Mouse (Mus musculus) kidney, postnatal 36 days (tissue): ENCODE measurements around the gene Pla2r1.

Experiments used
- DNase-seq, 2 experiments: peaks; one replicate each; pipeline ENCODE4 v3.0.0; 2021 to 2022; ENCODE audit warnings: mixed read lengths in 2 of 2

Pla2r1 gene

GRCm38 (mm10) chr2:60500583-60501116 lies 52.5 kb downstream of the Pla2r1 start:
- no peak for DNase-seq

- no peak for DNase-seq
Measured at GRCm38 (mm10) chr2:60479906-60480305, 73.2 kb downstream of the Pla2r1 start.

- DNase-seq = no peak
Measured at GRCm38 (mm10) chr2:60478778-60479177, 74.3 kb downstream of the Pla2r1 start.

- DNase-seq = no peak
Measured at GRCm38 (mm10) chr2:60468901-60469770, 84.0 kb downstream of the Pla2r1 start.

- DNase-seq = no peak
Measured at GRCm38 (mm10) chr2:60452376-60452775, 100.7 kb downstream of the Pla2r1 start.

GRCm38 (mm10) chr2:60451119-60451773 lies 101.9 kb downstream of the Pla2r1 start:
- no peak for DNase-seq

GRCm38 (mm10) chr2:60449732-60450131 lies 103.4 kb downstream of the Pla2r1 start:
- no peak for DNase-seq

GRCm38 (mm10) chr2:60444711-60445509 lies 108.2 kb downstream of the Pla2r1 start:
- DNase-seq = peak in 1 of 2 experiments; percentile 4

GRCm38 (mm10) chr2:60443279-60443678 lies 109.8 kb downstream of the Pla2r1 start:
- DNase-seq = no peak

GRCm38 (mm10) chr2:60441875-60442274 lies 111.2 kb downstream of the Pla2r1 start:
- DNase-seq = peak in 1 of 2 experiments; percentile 3

GRCm38 (mm10) chr2:60436802-60437201 lies 116.3 kb downstream of the Pla2r1 start:
- no peak for DNase-seq

GRCm38 (mm10) chr2:60430315-60431021 lies 122.6 kb downstream of the Pla2r1 start:
- DNase-seq = no peak

GRCm38 (mm10) chr2:60418075-60418474 lies 135.0 kb downstream of the Pla2r1 start:
- DNase-seq = peak; percentile 66 to 84

GRCm38 (mm10) chr2:60414334-60414733 lies 138.8 kb downstream of the Pla2r1 start:
- DNase-seq = no peak

- no peak for DNase-seq
Measured at GRCm38 (mm10) chr2:60413006-60413650, 140.0 kb downstream of the Pla2r1 start.

GRCm38 (mm10) chr2:60411181-60411580 lies 141.9 kb downstream of the Pla2r1 start:
- DNase-seq = no peak

GRCm38 (mm10) chr2:60409989-60410763 lies 142.9 kb downstream of the Pla2r1 start:
- DNase-seq = no peak

GRCm38 (mm10) chr2:60409194-60409593 lies 143.9 kb downstream of the Pla2r1 start:
- DNase-seq = no peak

- no peak for DNase-seq
Measured at GRCm38 (mm10) chr2:60407387-60407786, 145.7 kb downstream of the Pla2r1 start.

GRCm38 (mm10) chr2:60405431-60405830 lies 147.7 kb downstream of the Pla2r1 start:
- DNase-seq = no peak

- DNase-seq = no peak
Measured at GRCm38 (mm10) chr2:60404763-60405162, 148.3 kb downstream of the Pla2r1 start.
